Mouse (Mus musculus): ENCODE measurements at regions not wholly inside any gene's neighbourhood (a gene's known extent, or its start where the extent isn't known, plus 50 kb on each side); places are given as distances from the start of the nearest gene placed in this dataset.

- DNase-seq: no peak
These were observed 277.1 kb upstream of the Atp5g3 start for GRCm38 (mm10) chr2:74187963-74188790.

- DNase-seq: no peak
These were observed 267.0 kb upstream of the Atp5g3 start for GRCm38 (mm10) chr2:74178106-74178505.

- no peak for DNase-seq
These were observed 257.8 kb upstream of the Atp5g3 start for GRCm38 (mm10) chr2:74168776-74169570.

- no peak for DNase-seq
These were observed 257.2 kb upstream of the Atp5g3 start for GRCm38 (mm10) chr2:74168307-74168706.

- DNase-seq: no peak
These were observed 242.9 kb upstream of the Atp5g3 start for GRCm38 (mm10) chr2:74154062-74154461.

- DNase-seq: no peak
These were observed 242.2 kb upstream of the Atp5g3 start for GRCm38 (mm10) chr2:74153247-74153850.

GRCm38 (mm10) chr2:74152534-74153246, 241.6 kb upstream of the Atp5g3 start:
- DNase-seq: no peak

GRCm38 (mm10) chr2:74147193-74147592, 236.1 kb upstream of the Atp5g3 start:
- DNase-seq: no peak

- no peak for DNase-seq
These were observed 225.5 kb upstream of the Atp5g3 start for GRCm38 (mm10) chr2:74136624-74137003.

- DNase-seq: no peak
These were observed 225.0 kb upstream of the Atp5g3 start for GRCm38 (mm10) chr2:74135963-74136623.

GRCm38 (mm10) chr2:74130141-74130588, 219.0 kb upstream of the Atp5g3 start:
- DNase-seq: no peak

- no peak for DNase-seq
These were observed 217.8 kb upstream of the Atp5g3 start for GRCm38 (mm10) chr2:74128782-74129538.

- DNase-seq: no peak
These were observed 216.0 kb upstream of the Atp5g3 start for GRCm38 (mm10) chr2:74127136-74127535.

- no peak for DNase-seq
These were observed 213.1 kb upstream of the Atp5g3 start for GRCm38 (mm10) chr2:74124252-74124651.

GRCm38 (mm10) chr2:74123360-74124074, 212.4 kb upstream of the Atp5g3 start:
- DNase-seq: no peak

GRCm38 (mm10) chr2:74122937-74123336, 211.8 kb upstream of the Atp5g3 start:
- no peak for DNase-seq

- DNase-seq: no peak
These were observed 208.9 kb upstream of the Atp5g3 start for GRCm38 (mm10) chr2:74120051-74120450.

- no peak for DNase-seq
These were observed 208.2 kb upstream of the Atp5g3 start for GRCm38 (mm10) chr2:74119167-74119937.

- no peak for DNase-seq
These were observed 195.3 kb upstream of the Atp5g3 start for GRCm38 (mm10) chr2:74106472-74106871.

All from adrenal gland, postnatal 36 days (tissue).